Comparison of ENCODE assay signal across 9 mouse cellular contexts in the genomic region with DNA sequence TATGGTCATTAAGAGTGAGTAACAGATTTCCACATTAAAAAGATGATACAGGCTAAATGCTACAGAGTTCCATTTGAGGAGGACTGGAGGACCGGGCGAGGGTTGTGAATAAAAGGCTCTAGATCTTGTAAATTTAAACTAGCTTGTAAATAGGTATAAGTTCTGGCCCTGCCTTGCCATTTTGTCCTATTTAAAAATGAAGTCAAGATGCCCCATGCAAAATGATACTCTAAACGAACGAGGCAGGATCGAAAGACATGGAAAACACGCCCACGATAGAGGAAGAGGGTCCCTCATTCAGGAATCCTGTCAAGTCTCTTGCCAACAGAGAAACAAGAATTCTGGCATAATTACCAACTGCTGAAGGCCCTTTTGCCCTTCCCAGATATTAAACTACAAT. TPM values are rescaled to one million over a fixed set of nuclear protein-coding genes. Genes with fewer than 3 reads are reported as not detected.
DNase-seq lines count a peak whose midpoint lies in the region; ATAC-seq and TF ChIP-seq lines count a peak whose summit lies in the region.
"Had no signal": no experiment of that assay in that cellular context is flagged by ENCODE, and none has a peak within 500 bp of the region (broad histone marks: within the 10 kb centered on the region; RNA-seq: fewer than 3 reads in every experiment).

No protein-coding gene starts in this region.

- TF ChIP-seq CTCF in ES-Bruce4 (IDR thresholded peaks at IDR 0.05; ENCODE audit: low read depth, low read length) = no peak
- TF ChIP-seq CTCF in left cerebral cortex, adult 2 months (IDR thresholded peaks at IDR 0.05) = no peak

- H3K4me2 ChIP-seq in hindbrain, embryonic 11.5 days (replicated peaks; ENCODE audit: low read depth, low read length) = no peak overlapping the region
- H3K4me2 ChIP-seq in hindbrain, embryonic 13.5 days = peak overlapping the region; percentile 94
- H3K4me2 ChIP-seq in midbrain, embryonic 12.5 days (replicated peaks) = peak overlapping the region; percentile 91

- 83% methylated on average over 7 of the region's 7 CpGs for WGBS in hindbrain, embryonic 10.5 days
- WGBS in hindbrain, embryonic 11.5 days = 86% methylated on average over 7 of the region's 7 CpGs
- WGBS in hindbrain, embryonic 13.5 days = 73% methylated on average over 7 of the region's 7 CpGs
- WGBS in midbrain, embryonic 12.5 days = 87% methylated on average over 7 of the region's 7 CpGs

- TF ChIP-seq EP300 in ES-Bruce4 (IDR thresholded peaks at IDR 0.05; ENCODE audit: insufficient read depth, low read depth, low read length) = no peak

- peaks cover 26% of the 10 kb centered on the region for H3K36me3 ChIP-seq in hindbrain, embryonic 10.5 days
- peaks cover 8% of the 10 kb centered on the region; the same call in 1 of the 2 replicates for H3K36me3 ChIP-seq in hindbrain, embryonic 11.5 days (ENCODE audit: control insufficient read depth, insufficient read depth, low read length)
- peaks cover 32% of the 10 kb centered on the region for H3K36me3 ChIP-seq in ES-Bruce4 (ENCODE audit: control insufficient read depth, insufficient read depth, low read length, poor library complexity, severe bottlenecking)
- H3K36me3 ChIP-seq in hindbrain, embryonic 13.5 days = peaks cover 25% of the 10 kb centered on the region
- H3K36me3 ChIP-seq in midbrain, embryonic 12.5 days = peaks cover 22% of the 10 kb centered on the region

- ATAC-seq in hindbrain, embryonic 11.5 days (ENCODE audit: low FRiP score) = no peak
- ATAC-seq in hindbrain, embryonic 13.5 days (ENCODE audit: low FRiP score) = no peak
- no peak for ATAC-seq in midbrain, embryonic 12.5 days (ENCODE audit: low FRiP score, low read depth)

- H3K9me3 ChIP-seq in hindbrain, embryonic 10.5 days = no peaks in the 10 kb centered on the region
- H3K9me3 ChIP-seq in hindbrain, embryonic 11.5 days (ENCODE audit: control insufficient read depth, low read length) = no peaks in the 10 kb centered on the region
- H3K9me3 ChIP-seq in ES-Bruce4 (replicated peaks; ENCODE audit: control insufficient read depth, insufficient read depth, low read length, poor library complexity, severe bottlenecking) = no peaks in the 10 kb centered on the region
- H3K9me3 ChIP-seq in hindbrain, embryonic 13.5 days = no peaks in the 10 kb centered on the region
- no peaks in the 10 kb centered on the region for H3K9me3 ChIP-seq in midbrain, embryonic 12.5 days
- H3K9me3 ChIP-seq: megakaryocyte, embryonic 14.5 days had no signal

- TF ChIP-seq POLR2A in ES-Bruce4 (IDR thresholded peaks at IDR 0.05; ENCODE audit: insufficient read depth, low read length) = no peak

- peaks cover 58% of the 10 kb centered on the region for H3K4me1 ChIP-seq in hindbrain, embryonic 10.5 days (replicated peaks)
- H3K4me1 ChIP-seq in hindbrain, embryonic 11.5 days (replicated peaks; ENCODE audit: control insufficient read depth, insufficient read depth, low read length) = no peaks in the 10 kb centered on the region
- H3K4me1 ChIP-seq in ES-Bruce4 (ENCODE audit: control insufficient read depth, insufficient read depth, low read length) = peaks cover 5% of the 10 kb centered on the region
- H3K4me1 ChIP-seq in hindbrain, embryonic 13.5 days (replicated peaks) = peaks cover 60% of the 10 kb centered on the region
- H3K4me1 ChIP-seq in midbrain, embryonic 12.5 days = peaks cover 31% of the 10 kb centered on the region

- no peak for DNase-seq in hindbrain, embryonic 10.5 days (ENCODE audit: low spot score)
- DNase-seq in hindbrain, embryonic 11.5 days (ENCODE audit: low spot score) = no peak
- no peak for DNase-seq in heart, postnatal 25 days (ENCODE audit: low spot score)
- DNase-seq in left cerebral cortex, adult 2 months (ENCODE audit: extremely low spot score in 1 of 2, low spot score in 2 of 2) = no peak
- DNase-seq in kidney, postnatal 14 days = no peak

- intact Hi-C loops in heart, postnatal 25 days (cut with DNase I) = loop anchor here (10.0 kb wide), 1 partner anchor 134 kb away; no protein-coding TSS in a partner anchor
- intact Hi-C loops in left cerebral cortex, adult 2 months (cut with DNase I) = no loop called here

- H3K4me3 ChIP-seq in hindbrain, embryonic 10.5 days = peak overlapping the region; percentile 86; the same call in 1 of the 2 replicates
- H3K4me3 ChIP-seq in hindbrain, embryonic 11.5 days (ENCODE audit: low read depth, low read length) = no peak overlapping the region
- no peak overlapping the region for H3K4me3 ChIP-seq in ES-Bruce4 (ENCODE audit: low read depth, low read length)
- peak overlapping the region; percentile 84; the same call in 1 of the 2 replicates for H3K4me3 ChIP-seq in hindbrain, embryonic 13.5 days
- no peak overlapping the region for H3K4me3 ChIP-seq in midbrain, embryonic 12.5 days
- no peak overlapping the region for H3K4me3 ChIP-seq in left cerebral cortex, adult 2 months

- H3K9ac ChIP-seq in hindbrain, embryonic 11.5 days (ENCODE audit: low read depth, low read length) = no peak overlapping the region
- H3K9ac ChIP-seq in ES-Bruce4 (ENCODE audit: low read depth, poor library complexity, severe bottlenecking) = peak overlapping the region; percentile 91; the same call in 1 of the 2 replicates
- H3K9ac ChIP-seq in hindbrain, embryonic 13.5 days = no peak overlapping the region
- H3K9ac ChIP-seq in midbrain, embryonic 12.5 days (replicated peaks) = no peak overlapping the region

- no peak overlapping the region for H3K27ac ChIP-seq in hindbrain, embryonic 10.5 days
- H3K27ac ChIP-seq in hindbrain, embryonic 11.5 days (ENCODE audit: low read depth, low read length) = no peak overlapping the region
- no peak overlapping the region for H3K27ac ChIP-seq in ES-Bruce4 (ENCODE audit: insufficient read depth, low read length)
- peak overlapping the region; percentile 53; the same call in 1 of the 2 replicates for H3K27ac ChIP-seq in hindbrain, embryonic 13.5 days
- H3K27ac ChIP-seq in midbrain, embryonic 12.5 days (replicated peaks) = 0 out of 2 replicates have a peak overlapping the region, but pooled peaks have one; percentile 36
- no peak overlapping the region for H3K27ac ChIP-seq in left cerebral cortex, adult 2 months

- peaks cover 14% of the 10 kb centered on the region; the same call in 1 of the 2 replicates for H3K27me3 ChIP-seq in hindbrain, embryonic 10.5 days (ENCODE audit: insufficient read depth, poor library complexity, severe bottlenecking)
- H3K27me3 ChIP-seq in hindbrain, embryonic 11.5 days (ENCODE audit: control insufficient read depth, insufficient read depth, low read length) = no peaks in the 10 kb centered on the region; the same call in 1 of the 2 replicates
- no peaks in the 10 kb centered on the region for H3K27me3 ChIP-seq in ES-Bruce4 (ENCODE audit: control insufficient read depth, insufficient read depth, low read length, poor library complexity, severe bottlenecking)
- no peaks in the 10 kb centered on the region for H3K27me3 ChIP-seq in hindbrain, embryonic 13.5 days
- no peaks in the 10 kb centered on the region for H3K27me3 ChIP-seq in midbrain, embryonic 12.5 days

RNA-seq across cellular contexts. Expression of a gene that starts 16.3 kb away (rescaled TPM):
- polyA plus RNA-seq in hindbrain, embryonic 10.5 days (2016; fragmentation: Nextera tagmentation; extraction: Ambion mirVana) = 3.5 and 3.8 TPM in 2 replicates
- polyA plus RNA-seq in hindbrain, embryonic 11.5 days (2014; fragmentation: Nextera tagmentation; extraction: Ambion mirVana) = 2.4 and 2.8 TPM in 2 replicates
- polyA plus RNA-seq in ES-Bruce4 (2011; ENCODE audit: insufficient read depth, insufficient read length, low read depth, missing spikeins) = not detected in 2 replicates
- 16.4 and 18.1 TPM in 2 replicates for polyA plus RNA-seq in hindbrain, embryonic 13.5 days (2015; fragmentation: Nextera tagmentation; extraction: Ambion mirVana)
- polyA plus RNA-seq in midbrain, embryonic 12.5 days (2016; fragmentation: Nextera tagmentation; extraction: Ambion mirVana) = 2.8 and 3.5 TPM in 2 replicates
- 10 to 100 TPM; 34.8 to 49.8 TPM for total RNA-seq in heart, postnatal 25 days (2021)
- total RNA-seq in left cerebral cortex, adult 2 months (2021) = 10 to 100 TPM; 42.8 to 45.3 TPM

RNA-seq across cellular contexts. Expression of a gene that starts 17.1 kb away (rescaled TPM):
- 0.47 and 1.2 TPM in 2 replicates for polyA plus RNA-seq in hindbrain, embryonic 10.5 days (2016; fragmentation: Nextera tagmentation; extraction: Ambion mirVana)
- polyA plus RNA-seq in hindbrain, embryonic 11.5 days (2014; fragmentation: Nextera tagmentation; extraction: Ambion mirVana) = 0.32 and 0.43 TPM in 2 replicates
- not detected in 2 replicates for polyA plus RNA-seq in ES-Bruce4 (2011; ENCODE audit: insufficient read depth, insufficient read length, low read depth, missing spikeins)
- polyA plus RNA-seq in hindbrain, embryonic 13.5 days (2015; fragmentation: Nextera tagmentation; extraction: Ambion mirVana) = 1.2 and 1.4 TPM in 2 replicates
- polyA plus RNA-seq in midbrain, embryonic 12.5 days (2016; fragmentation: Nextera tagmentation; extraction: Ambion mirVana) = 0.37 and 0.63 TPM in 2 replicates
- 1 to 10 TPM; 1.0 to 1.6 TPM for total RNA-seq in heart, postnatal 25 days (2021)
- 1 to 10 TPM; 5.4 to 5.8 TPM for total RNA-seq in left cerebral cortex, adult 2 months (2021)

RNA-seq across cellular contexts. Expression of a gene that starts 43.6 kb away (rescaled TPM):
- 3.8 and 6.6 TPM in 2 replicates for polyA plus RNA-seq in hindbrain, embryonic 10.5 days (2016; fragmentation: Nextera tagmentation; extraction: Ambion mirVana)
- 2.1 and 2.7 TPM in 2 replicates for polyA plus RNA-seq in hindbrain, embryonic 11.5 days (2014; fragmentation: Nextera tagmentation; extraction: Ambion mirVana)
- polyA plus RNA-seq in ES-Bruce4 (2011; ENCODE audit: insufficient read depth, insufficient read length, low read depth, missing spikeins) = 36.5 and 39.1 TPM in 2 replicates
- polyA plus RNA-seq in hindbrain, embryonic 13.5 days (2015; fragmentation: Nextera tagmentation; extraction: Ambion mirVana) = 1.8 and 2.1 TPM in 2 replicates
- 1.1 and 1.8 TPM in 2 replicates for polyA plus RNA-seq in midbrain, embryonic 12.5 days (2016; fragmentation: Nextera tagmentation; extraction: Ambion mirVana)
- 10 to 100 TPM; 10.6 to 12.8 TPM for total RNA-seq in heart, postnatal 25 days (2021)
- 1 to 10 TPM; 1.9 to 2.0 TPM for total RNA-seq in left cerebral cortex, adult 2 months (2021)

Comparison
In these comparisons a context has a peak if more than half of its experiments do, and no peak if none do; other contexts are left out.
1. H3K27ac ChIP-seq: peak in hindbrain, embryonic 13.5 days (single experiment) and midbrain, embryonic 12.5 days (single experiment); none in hindbrain, embryonic 10.5 days (single experiment), hindbrain, embryonic 11.5 days (single experiment), ES-Bruce4 (single experiment) and left cerebral cortex, adult 2 months (single experiment).
2. H3K4me3 ChIP-seq: peak in hindbrain, embryonic 10.5 days (single experiment) and hindbrain, embryonic 13.5 days (single experiment); none in hindbrain, embryonic 11.5 days (single experiment), ES-Bruce4 (single experiment), midbrain, embryonic 12.5 days (single experiment) and left cerebral cortex, adult 2 months (single experiment).